Mouse (Mus musculus) CD4-positive, CD25-positive, alpha-beta regulatory T cell, adult 2 months (primary cell): ENCODE measurements around the gene Pdcd6.

Experiments used
- DNase-seq: peaks from one replicate; pipeline ENCODE4 v3.0.0-alpha.2; 2012; ENCODE audit warnings: low read depth, low spot score

Pdcd6 gene

DNA sequence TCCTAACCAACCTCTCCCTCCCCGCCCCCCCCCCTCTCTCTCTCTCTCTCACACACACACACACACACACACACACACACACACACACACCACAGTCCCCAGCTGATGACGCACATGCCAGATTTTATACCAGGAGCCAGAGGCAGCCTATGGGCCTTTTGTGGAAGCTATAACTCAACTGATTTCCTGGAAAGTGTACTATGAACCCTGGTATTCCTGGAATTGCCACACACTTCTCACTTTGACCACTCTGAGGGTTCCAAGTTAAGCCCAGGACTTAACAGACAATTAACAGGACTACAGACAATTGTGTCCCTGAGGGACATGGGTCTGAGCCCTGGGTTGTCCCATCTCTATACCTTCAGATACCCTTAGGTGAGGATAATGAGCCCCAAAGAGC is 35.1 kb downstream of the Pdcd6 start:
- no peak for DNase-seq

DNA sequence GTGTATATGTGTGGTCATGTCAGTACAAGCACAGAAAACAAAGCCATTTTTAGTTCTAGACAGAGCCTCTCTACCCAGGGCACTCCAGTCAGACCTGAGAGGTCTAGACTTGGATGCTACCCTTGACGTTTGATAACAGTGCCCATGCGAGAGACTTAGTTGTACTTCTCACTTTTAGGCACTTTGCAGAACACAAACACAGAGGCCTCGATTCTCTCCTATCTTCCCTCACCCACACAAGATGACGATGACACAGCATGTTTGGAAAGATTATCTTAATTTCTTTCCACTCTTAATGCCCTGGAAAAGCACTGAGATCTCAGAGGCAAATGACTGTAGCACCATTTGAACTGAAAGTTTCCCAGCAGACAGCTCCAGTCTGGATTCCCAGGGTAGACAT is 41.7 kb downstream of the Pdcd6 start:
- no peak for DNase-seq

DNA sequence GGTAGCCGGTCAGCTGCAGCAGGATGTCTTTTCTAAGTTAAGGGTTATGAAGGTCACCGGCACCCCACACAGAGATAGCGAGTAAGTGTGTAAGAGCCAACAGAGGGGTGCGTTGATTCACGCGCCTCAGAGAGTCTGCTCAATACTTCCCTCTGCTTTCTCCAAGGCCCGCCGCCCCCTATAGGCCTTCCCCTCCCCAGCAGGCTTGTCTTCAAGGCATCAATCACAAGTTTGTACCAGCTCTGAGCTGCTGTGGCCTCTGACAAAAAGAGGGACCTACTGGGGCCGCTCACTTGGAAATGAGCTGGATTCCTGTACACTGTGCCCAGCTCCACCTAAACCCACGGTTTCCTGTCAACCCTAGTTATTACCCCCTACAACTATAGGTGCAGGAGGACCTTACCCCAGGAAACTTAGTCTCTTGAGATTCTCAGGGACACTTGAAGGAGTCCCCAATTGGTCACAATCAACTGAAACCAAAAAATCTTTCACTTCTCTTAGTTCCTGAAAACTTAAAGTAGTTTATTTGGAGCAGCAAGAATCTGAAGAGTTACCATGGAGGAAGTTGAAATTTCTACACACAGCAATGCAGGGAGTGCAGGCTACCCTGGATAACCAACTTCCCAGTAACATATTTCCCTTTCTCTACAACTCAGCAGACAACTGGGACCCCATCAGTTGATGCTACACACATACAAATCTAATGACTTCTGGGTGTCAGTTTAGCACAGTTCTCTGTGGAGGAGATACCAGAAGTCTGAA is 57.0 kb downstream of the Pdcd6 start:
- peak; percentile 66 for DNase-seq

DNA sequence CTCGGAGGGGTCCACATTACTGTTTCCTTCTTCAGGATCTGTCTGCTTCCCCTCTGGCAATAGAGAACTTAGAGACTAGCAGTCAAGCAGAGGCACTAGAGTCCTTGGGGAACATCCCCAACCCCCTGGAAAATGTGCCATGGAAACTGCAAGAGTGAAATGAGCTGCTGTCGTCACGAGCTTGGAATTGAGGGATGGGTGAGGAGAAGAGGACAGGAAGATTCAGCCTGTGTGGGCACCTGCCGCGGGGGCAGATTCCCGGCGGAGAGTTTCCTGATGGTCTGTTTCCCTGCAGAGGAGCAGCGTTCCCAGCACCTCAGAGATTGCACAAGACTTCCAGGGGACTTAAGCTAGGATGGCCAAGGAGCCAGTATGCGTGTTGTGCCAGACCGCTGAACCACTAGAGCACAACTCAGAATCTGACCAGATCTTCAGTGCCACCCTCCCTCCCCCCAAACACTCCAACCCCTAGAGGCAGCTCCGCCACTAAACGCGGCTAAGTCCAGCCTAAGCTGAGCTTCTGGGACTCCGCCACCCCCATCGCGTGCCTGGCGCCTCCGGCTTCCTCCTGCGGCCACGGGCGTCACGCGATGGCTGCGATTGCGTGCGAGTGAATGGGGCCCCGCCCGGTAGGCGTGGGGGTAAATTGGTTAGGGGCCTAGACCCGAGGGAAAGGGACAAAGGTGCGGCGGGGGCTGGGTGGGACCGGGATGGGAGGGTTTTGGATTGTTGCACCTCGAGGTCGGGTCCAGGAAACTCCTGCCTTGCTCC is 57.7 kb downstream of the Pdcd6 start:
- peak; percentile 76 for DNase-seq
